Mouse (Mus musculus) hindbrain, embryonic 10.5 days (tissue): ENCODE measurements around the gene Gm21292. TPM values are rescaled to one million over a fixed set of nuclear protein-coding genes. Genes with fewer than 3 reads are reported as not detected.
"Not testable (repeated sequence)": the region's sequence is repeated elsewhere in the genome, so short reads cannot be mapped to it uniquely, and the experiment has no call there.

Experiments
- DNase-seq: peaks from one replicate; pipeline ENCODE4 v3.0.0-alpha.2; 2017; ENCODE audit warnings: low spot score
- H3K27ac ChIP-seq: fragments of 300-500 bp; sonication (generic); 2 replicates; pipeline ENCODE4 v1.5.1; 2016; ENCODE audit warnings: mild to moderate bottlenecking, moderate library complexity
- H3K27me3 ChIP-seq: fragments of 300-500 bp; sonication (generic); 2 replicates; pipeline ENCODE4 v1.6.1; 2016; ENCODE audit warnings: mild to moderate bottlenecking; ENCODE audit not compliant: poor library complexity, insufficient read depth, severe bottlenecking
- H3K36me3 ChIP-seq: fragments of 300-500 bp; sonication (generic); 2 replicates; pipeline ENCODE4 v1.6.1; 2016; ENCODE audit warnings: mild to moderate bottlenecking, moderate library complexity
- H3K4me1 ChIP-seq: fragments of 300-500 bp; sonication (generic); replicated peaks from 2 replicates; pipeline ENCODE4 v1.6.1; 2016; ENCODE audit warnings: mild to moderate bottlenecking
- H3K4me3 ChIP-seq: fragments of 300-500 bp; sonication (generic); 2 replicates; pipeline ENCODE4 v1.5.1; 2016; ENCODE audit warnings: mild to moderate bottlenecking, moderate library complexity
- H3K9me3 ChIP-seq: fragments of 300-500 bp; sonication (generic); 2 replicates; pipeline ENCODE4 v1.6.1; 2016; ENCODE audit warnings: mild to moderate bottlenecking, moderate library complexity
- WGBS: fragments of 180-500 bp; shearing (Covaris S2); methylation state at CpG from one replicate; pipeline ENCODE4 v1.1.7; 2016; 5-methylcytosine and 5-hydroxymethylcytosine counted together
- polyA plus RNA-seq: library from polyadenylated mRNA; unstranded; fragments of >200 nt; fragmentation: Nextera tagmentation; extraction: Ambion mirVana; gene quantifications from 2 replicates; pipeline ENCODE4 v1.2.1, GENCODE M21; 2016

Gene Gm21292
- not detected in 2 replicates for polyA plus RNA-seq

GRCm38 (mm10) chrY:9133824-9134223 is at the start of gene Gm21292:
Gene Gm21292, minus strand, starts transcription at chrY:9133924.
- not testable (repeated sequence) for H3K27me3 ChIP-seq, H3K27ac ChIP-seq, H3K36me3 ChIP-seq, H3K9me3 ChIP-seq, DNase-seq, H3K4me1 ChIP-seq, H3K4me3 ChIP-seq
- WGBS, result 33% methylated on average over 2 of the region's 2 CpGs

Other genes starting within 250 kb of the Gm21292 start
- gene Gm21721, start 68.3 kb upstream of the Gm21292 start, polyA plus RNA-seq, result not detected in 2 replicates
- gene Gm21812, start 213.3 kb upstream of the Gm21292 start, polyA plus RNA-seq, result not detected in 2 replicates